Mouse (Mus musculus): Measurements from ENCODE around the gene Uba52.

DNA sequence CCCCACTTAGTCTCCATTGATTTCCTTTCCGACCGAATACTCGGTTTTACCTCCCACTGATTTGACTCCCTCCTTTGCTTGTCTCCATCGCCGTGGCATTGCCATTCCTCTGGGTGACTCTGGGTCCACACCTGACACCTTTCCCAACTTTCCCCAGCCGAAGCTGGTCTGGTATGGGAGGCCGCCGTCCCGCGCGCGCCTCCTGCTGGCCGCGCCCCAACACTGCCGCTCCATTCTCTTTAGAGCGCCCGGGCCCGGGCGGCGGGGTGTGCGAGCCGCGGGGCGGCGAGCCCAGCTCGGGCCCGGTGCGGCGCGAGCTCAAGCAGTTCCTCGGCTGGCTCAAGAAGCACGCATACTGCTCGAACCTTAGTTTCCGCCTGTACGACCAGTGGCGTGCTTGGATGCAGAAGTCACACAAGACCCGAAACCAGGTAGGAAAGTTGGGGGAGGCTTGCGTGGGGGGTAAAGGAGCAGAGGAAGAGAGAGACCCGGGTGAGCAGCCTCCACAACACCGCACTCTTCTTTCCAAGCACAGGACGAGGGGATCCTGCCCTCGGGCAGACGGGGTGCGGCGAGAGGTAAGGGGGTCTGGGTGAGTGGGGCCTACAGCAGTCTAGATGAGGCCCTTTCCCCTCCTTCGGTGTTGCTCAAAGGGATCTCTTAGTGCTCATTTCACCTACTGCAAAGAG lies 7.4 kb downstream of the Uba52 start:
- TF ChIP-seq EP300 (IDR thresholded peaks at IDR 0.05) (no peak), CTCF (IDR thresholded peaks at IDR 0.05) (peak; percentile 88)
